Mouse (Mus musculus): ENCODE results near the gene Ssh1.

DNA sequence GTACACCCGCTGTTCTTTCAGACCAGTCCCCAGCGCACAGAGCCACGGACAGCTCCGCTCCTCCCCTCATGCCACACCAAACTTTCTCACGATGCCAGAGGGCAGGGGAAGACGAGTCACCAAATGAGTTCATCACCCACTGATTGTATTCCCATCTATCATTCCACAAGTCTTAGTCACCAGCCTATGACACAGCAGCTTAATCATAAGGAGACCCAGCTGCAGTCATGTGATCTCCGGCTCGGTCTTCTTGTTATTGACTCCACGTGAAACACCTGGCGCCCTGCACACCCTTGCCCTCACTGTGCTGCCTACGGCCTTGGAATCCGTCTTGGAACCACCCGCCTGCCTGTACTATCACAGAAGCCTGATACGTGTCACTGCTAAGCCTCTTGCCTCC lies 28.7 kb downstream of the Ssh1 start:
- TF ChIP-seq CTCF (IDR thresholded peaks at IDR 0.05; ENCODE audit: low read depth) (no peak), EP300 (IDR thresholded peaks at IDR 0.05; ENCODE audit: low read depth) (no peak)
